Mouse (Mus musculus) midbrain, postnatal 0 days (tissue): ENCODE data around the gene Stag1. TPM values are rescaled to one million over a fixed set of nuclear protein-coding genes. Genes with fewer than 3 reads are reported as not detected.

ENCODE experiments used
- ATAC-seq: fragments of 200-750 bp; cut with Nextera tagmentation; 2 replicates; pipeline ENCODE4 v1.8.0; 2017; ENCODE audit warnings: moderate number of reproducible peaks, mild to moderate bottlenecking, moderate TSS enrichment, moderate library complexity; ENCODE audit not compliant: low FRiP score
- DNase-seq: peaks from one replicate; pipeline ENCODE4 v3.0.0-alpha.2; 2015; ENCODE audit warnings: low spot score
- H3K27ac ChIP-seq: fragments of 300-500 bp; sonication (generic); 2 replicates; pipeline ENCODE4 v1.5.1; 2014; ENCODE audit warnings: low read depth, mild to moderate bottlenecking, low read length, mixed read lengths
- H3K27me3 ChIP-seq: fragments of 300-500 bp; sonication (generic); 2 replicates; pipeline ENCODE4 v1.6.1; 2014; ENCODE audit warnings: low read length, control low read depth, mixed read lengths; ENCODE audit not compliant: insufficient read depth
- H3K36me3 ChIP-seq: fragments of 300-500 bp; sonication (generic); 2 replicates; pipeline ENCODE4 v1.6.1; 2014; ENCODE audit warnings: low read length, control low read depth, mixed read lengths; ENCODE audit not compliant: insufficient read depth
- H3K4me1 ChIP-seq: fragments of 300-500 bp; sonication (generic); 2 replicates; pipeline ENCODE4 v1.6.1; 2014; ENCODE audit warnings: mild to moderate bottlenecking, control low read depth, antibody characterized with exemption, low read length, mixed read lengths; ENCODE audit not compliant: insufficient read depth
- H3K4me2 ChIP-seq: fragments of 300-500 bp; sonication (generic); 2 replicates; pipeline ENCODE4 v1.6.1; 2014; ENCODE audit warnings: low read depth, mild to moderate bottlenecking, low read length, mixed read lengths; ENCODE audit not compliant: poor library complexity, severe bottlenecking
- H3K4me3 ChIP-seq: fragments of 300-500 bp; sonication (generic); 2 replicates; pipeline ENCODE4 v1.5.1; 2014; ENCODE audit warnings: low read depth, mild to moderate bottlenecking, low read length, moderate library complexity
- H3K9ac ChIP-seq: fragments of 300-500 bp; sonication (generic); replicated peaks from 2 replicates; pipeline ENCODE4 v1.6.1; 2014; ENCODE audit warnings: mild to moderate bottlenecking, low read length, moderate library complexity, mixed read lengths; ENCODE audit not compliant: poor library complexity, severe bottlenecking
- H3K9me3 ChIP-seq: fragments of 300-500 bp; sonication (generic); 2 replicates; pipeline ENCODE4 v1.6.1; 2016; ENCODE audit warnings: low read length, control low read depth
- CTCF ChIP-seq: IDR thresholded peaks from 2 replicates; pipeline ENCODE4 v1.5.1; 2016; ENCODE audit warnings: antibody characterized with exemption, mild to moderate bottlenecking
- WGBS: fragments of 180-500 bp; shearing (Covaris S2); extraction: QIAGEN DNeasy Blood & Tissue Kit; methylation state at CpG from one replicate; pipeline ENCODE4 v1.1.7; 2014; 5-methylcytosine and 5-hydroxymethylcytosine counted together
- polyA plus RNA-seq: library from polyadenylated mRNA; unstranded; fragments of >200 nt; fragmentation: Nextera tagmentation; extraction: Ambion mirVana; gene quantifications from 2 replicates; pipeline ENCODE4 v1.2.1, GENCODE M21; 2015
- total RNA-seq: library from RNA; depleted of rRNA; stranded (reverse); fragments of >200 nt; gene quantifications from 2 replicates; pipeline ENCODE4 v1.2.3, GENCODE M21; 2014; rRNA removed

Stag1 gene
- total and polyA plus RNA-seq, 2 experiments from 2014 or later, result 23.6 to 31.0 TPM

- DNase-seq (no peak), ATAC-seq (no peak)
- Histone ChIP-seq H3K9me3 (no peaks in the 10 kb centered on the region), H3K27me3 (no peaks in the 10 kb centered on the region), H3K4me3 (no peak overlapping the region), H3K27ac (no peak overlapping the region), H3K4me2 (no peak overlapping the region), H3K36me3 (peaks cover 5% of the 10 kb centered on the region; the same call in 1 of the 2 replicates), H3K4me1 (no peaks in the 10 kb centered on the region), H3K9ac (no peak overlapping the region)
- 96% methylated on average over 4 of the region's 4 CpGs for WGBS
- TF ChIP-seq CTCF, result peak; percentile 56
Measured at GRCm38 (mm10) chr9:101002053-101002452, 404.5 kb downstream of the Stag1 start.

- Histone ChIP-seq H3K27me3 (no peaks in the 10 kb centered on the region), H3K4me1 (no peaks in the 10 kb centered on the region), H3K36me3 (peaks cover 5% of the 10 kb centered on the region; the same call in 1 of the 2 replicates), H3K27ac (no peak overlapping the region), H3K9me3 (no peaks in the 10 kb centered on the region), H3K4me3 (no peak overlapping the region), H3K4me2 (no peak overlapping the region), H3K9ac (no peak overlapping the region)
- DNase-seq, result no peak
- TF ChIP-seq CTCF, result no peak
- ATAC-seq, result no peak
- 98% methylated on average over 8 of the region's 8 CpGs for WGBS
Measured at GRCm38 (mm10) chr9:101002841-101003240, 405.2 kb downstream of the Stag1 start.

- DNase-seq (no peak), ATAC-seq (no peak)
- 92% methylated on average over 5 of the region's 5 CpGs for WGBS
- H3K9me3 ChIP-seq, result no peaks in the 10 kb centered on the region
- H3K9ac ChIP-seq, result no peak overlapping the region
- H3K36me3 ChIP-seq, result peaks cover 5% of the 10 kb centered on the region; the same call in 1 of the 2 replicates
- no peak overlapping the region for H3K4me3 ChIP-seq
- no peak for TF ChIP-seq CTCF
- no peaks in the 10 kb centered on the region for H3K27me3 ChIP-seq
- no peak overlapping the region for H3K4me2 ChIP-seq
- no peak overlapping the region for H3K27ac ChIP-seq
- H3K4me1 ChIP-seq, result no peaks in the 10 kb centered on the region
Measured at GRCm38 (mm10) chr9:101003302-101003701, 405.7 kb downstream of the Stag1 start.

GRCm38 (mm10) chr9:101005866-101006265, 408.3 kb downstream of the Stag1 start:
- Histone ChIP-seq H3K4me1 (no peaks in the 10 kb centered on the region), H3K9me3 (no peaks in the 10 kb centered on the region), H3K27ac (no peak overlapping the region), H3K27me3 (no peaks in the 10 kb centered on the region), H3K4me2 (no peak overlapping the region), H3K4me3 (no peak overlapping the region), H3K9ac (no peak overlapping the region), H3K36me3 (peaks cover under 1% of the 10 kb centered on the region)
- no peak for DNase-seq
- no peak for ATAC-seq
- WGBS, result 77% methylated on average over 4 of the region's 4 CpGs
- TF ChIP-seq CTCF, result no peak

Other genes starting within 250 kb of the Stag1 start
- 1.7 and 2.5 TPM in 2 replicates for gene Il20rb, start 111.0 kb upstream of the Stag1 start, total RNA-seq
- gene Il20rb, start 111.0 kb upstream of the Stag1 start, polyA plus RNA-seq, result 0.99 and 1.1 TPM in 2 replicates
- 14.8 and 16.9 TPM in 2 replicates for gene Nck1, start 51.7 kb upstream of the Stag1 start, total RNA-seq
- 41.3 and 45.6 TPM in 2 replicates for gene Nck1, start 51.7 kb upstream of the Stag1 start, polyA plus RNA-seq
- 20.1 and 24.8 TPM in 2 replicates for gene Slc35g2, start 26.7 kb upstream of the Stag1 start, total RNA-seq
- gene Slc35g2, start 26.7 kb upstream of the Stag1 start, polyA plus RNA-seq, result 16.7 and 22.1 TPM in 2 replicates